Mouse (Mus musculus) retina, postnatal 1 day (tissue): ENCODE measurements around the gene Gmcl1.
A peak's percentile ranks its signal among the peaks of the same experiment; 100 is the strongest.

Source experiments
- DNase-seq: peaks from one replicate; pipeline ENCODE4 v3.0.0-alpha.2; 2012

Gene Gmcl1

GRCm38 (mm10) chr6:86732276-86733173 lies 658 bp downstream of the Gmcl1 start:
- no peak for DNase-seq

GRCm38 (mm10) chr6:86728711-86729110 lies 4.5 kb downstream of the Gmcl1 start:
- no peak for DNase-seq

- no peak for DNase-seq
These were observed 11.2 kb downstream of the Gmcl1 start for GRCm38 (mm10) chr6:86721977-86722376.

GRCm38 (mm10) chr6:86708072-86708774 lies 25.0 kb downstream of the Gmcl1 start:
- no peak for DNase-seq

- no peak for DNase-seq
These were observed 30.6 kb downstream of the Gmcl1 start for GRCm38 (mm10) chr6:86702577-86702976.

- no peak for DNase-seq
These were observed 35.3 kb downstream of the Gmcl1 start for GRCm38 (mm10) chr6:86697903-86698302.

- peak; percentile 6 for DNase-seq
These were observed 37.0 kb downstream of the Gmcl1 start for GRCm38 (mm10) chr6:86696213-86696612.

- DNase-seq = peak; percentile 74
These were observed 38.7 kb downstream of the Gmcl1 start for GRCm38 (mm10) chr6:86694465-86694864.

GRCm38 (mm10) chr6:86689671-86690070 lies 43.5 kb downstream of the Gmcl1 start:
- DNase-seq = no peak

GRCm38 (mm10) chr6:86686971-86687370 lies 46.2 kb downstream of the Gmcl1 start:
- DNase-seq = no peak

- DNase-seq = no peak
These were observed 48.5 kb downstream of the Gmcl1 start for GRCm38 (mm10) chr6:86684655-86685011.

- peak; percentile 96 for DNase-seq
These were observed 49.1 kb downstream of the Gmcl1 start, which contains the start of gene Snrnp27 for GRCm38 (mm10) chr6:86683872-86684654. Snrnp27 (minus strand) TSS chr6:86684522.

GRCm38 (mm10) chr6:86681289-86681688 lies 51.9 kb downstream of the Gmcl1 start:
- no peak for DNase-seq

GRCm38 (mm10) chr6:86678341-86678740 lies 54.8 kb downstream of the Gmcl1 start:
- no peak for DNase-seq

GRCm38 (mm10) chr6:86670873-86671272 lies 62.3 kb downstream of the Gmcl1 start:
- peak; percentile 91 for DNase-seq

- peak; percentile 100 for DNase-seq
These were observed 63.9 kb downstream of the Gmcl1 start for GRCm38 (mm10) chr6:86669240-86669727.

- DNase-seq = no peak
These were observed 64.5 kb downstream of the Gmcl1 start, which contains the start of gene Mxd1 for GRCm38 (mm10) chr6:86668580-86669239. Mxd1 (minus strand) TSS chr6:86669161.

GRCm38 (mm10) chr6:86667061-86667460 lies 66.1 kb downstream of the Gmcl1 start:
- no peak for DNase-seq

- DNase-seq = no peak
These were observed 67.4 kb downstream of the Gmcl1 start for GRCm38 (mm10) chr6:86665560-86666307.

GRCm38 (mm10) chr6:86665076-86665475 lies 68.1 kb downstream of the Gmcl1 start:
- DNase-seq = no peak

- no peak for DNase-seq
These were observed 72.9 kb downstream of the Gmcl1 start for GRCm38 (mm10) chr6:86660161-86660877.
